Mouse (Mus musculus) C2C12 (cell line): ENCODE measurements around the gene Mgll. TPM values are rescaled to one million over a fixed set of nuclear protein-coding genes. Genes with fewer than 3 reads are reported as not detected.

Experiments
- H3K27me3 ChIP-seq: one replicate; pipeline ENCODE4 v1.6.1; 2011; ENCODE audit not compliant: control insufficient read depth, insufficient read depth, insufficient read length
- H3K36me3 ChIP-seq: one replicate; pipeline ENCODE4 v1.6.1; 2011; ENCODE audit not compliant: control insufficient read depth, insufficient read depth
- H3K4me3 ChIP-seq: one replicate; pipeline ENCODE4 v1.5.1; 2011; ENCODE audit warnings: mild to moderate bottlenecking, control low read depth; ENCODE audit not compliant: poor library complexity, insufficient read depth, severe bottlenecking
- H3K79me2 ChIP-seq: one replicate; pipeline ENCODE4 v1.6.1; 2011; ENCODE audit not compliant: control insufficient read depth, insufficient read depth
- H3K79me3 ChIP-seq: one replicate; pipeline ENCODE4 v1.6.1; 2011; ENCODE audit warnings: low read depth, control low read depth
- H3ac ChIP-seq: one replicate; pipeline ENCODE3; 2011; ENCODE audit warnings: low read depth; ENCODE audit not compliant: control insufficient read depth, insufficient read length
- CEBPB ChIP-seq: IDR thresholded peaks from one replicate; pipeline ENCODE4 v1.6.1; 2011; ENCODE audit warnings: low read depth, mild to moderate bottlenecking, control low read depth, moderate library complexity
- CTCF ChIP-seq: IDR thresholded peaks from one replicate; pipeline ENCODE4 v1.5.1; 2011; ENCODE audit not compliant: control insufficient read depth, insufficient read depth, insufficient read length
- FOSL1 ChIP-seq: IDR thresholded peaks from one replicate; pipeline ENCODE4 v1.8.0; 2011; ENCODE audit warnings: mild to moderate bottlenecking, low read length; ENCODE audit not compliant: poor library complexity, insufficient read depth, severe bottlenecking
- MAX ChIP-seq: IDR thresholded peaks from one replicate; pipeline ENCODE4 v1.6.1; 2011; ENCODE audit warnings: mild to moderate bottlenecking, control low read depth
- MYOD1 ChIP-seq: IDR thresholded peaks from one replicate; pipeline ENCODE4 v1.6.1; 2011; ENCODE audit warnings: low read depth; ENCODE audit not compliant: control insufficient read depth, insufficient read length
- MYOG ChIP-seq: IDR thresholded peaks from one replicate; pipeline ENCODE4 v1.6.1; 2011; ENCODE audit not compliant: control insufficient read depth, insufficient read length; ENCODE audit errors: extremely low read depth
- USF1 ChIP-seq: IDR thresholded peaks from one replicate; pipeline ENCODE4 v1.6.1; 2011; ENCODE audit warnings: low read depth, mild to moderate bottlenecking, control low read depth, moderate library complexity
- polyA plus RNA-seq: library from polyadenylated mRNA; unstranded; fragments of >200 nt; fragmentation: generic; extraction: Trizol; gene quantifications from one replicate; pipeline ENCODE4 v1.2.1, GENCODE M21; 2012; ENCODE audit warnings: missing spikeins

Mgll gene
- polyA plus RNA-seq, 1 experiment = 1.3 TPM

- peaks cover 12% of the 10 kb centered on the region for H3K27me3 ChIP-seq
- no peaks in the 10 kb centered on the region for H3K36me3 ChIP-seq
- H3ac ChIP-seq = no peak overlapping the region
- no peaks in the 10 kb centered on the region for H3K79me3 ChIP-seq
- no peak for TF ChIP-seq MYOG
- no peak for TF ChIP-seq USF1
- no peak overlapping the region for H3K4me3 ChIP-seq
- no peaks in the 10 kb centered on the region for H3K79me2 ChIP-seq
Measured at GRCm38 (mm10) chr6:88820853-88821252, 96.6 kb downstream of the Mgll start.

GRCm38 (mm10) chr6:88821294-88821693 lies 97.1 kb downstream of the Mgll start:
- H3K27me3 ChIP-seq = peaks cover 12% of the 10 kb centered on the region
- no peak for TF ChIP-seq CTCF
- TF ChIP-seq USF1 = peak; percentile 3
- H3K79me2 ChIP-seq = no peaks in the 10 kb centered on the region
- H3ac ChIP-seq = no peak overlapping the region
- H3K36me3 ChIP-seq = no peaks in the 10 kb centered on the region
- H3K4me3 ChIP-seq = no peak overlapping the region
- H3K79me3 ChIP-seq = no peaks in the 10 kb centered on the region

GRCm38 (mm10) chr6:88821901-88822300 lies 97.7 kb downstream of the Mgll start:
- Histone ChIP-seq H3K27me3 (peaks cover 12% of the 10 kb centered on the region), H3K79me2 (no peaks in the 10 kb centered on the region), H3K36me3 (no peaks in the 10 kb centered on the region), H3ac (no peak overlapping the region), H3K79me3 (no peaks in the 10 kb centered on the region), H3K4me3 (no peak overlapping the region)
- TF ChIP-seq USF1 = no peak
- no peak for TF ChIP-seq FOSL1
- no peak for TF ChIP-seq MYOG
- TF ChIP-seq MYOD1 = no peak
- TF ChIP-seq MAX = no peak
- no peak for TF ChIP-seq CEBPB
- TF ChIP-seq CTCF = no peak

- Histone ChIP-seq H3ac (no peak overlapping the region), H3K4me3 (no peak overlapping the region), H3K79me3 (no peaks in the 10 kb centered on the region), H3K79me2 (no peaks in the 10 kb centered on the region), H3K36me3 (no peaks in the 10 kb centered on the region), H3K27me3 (peaks cover 12% of the 10 kb centered on the region)
- TF ChIP-seq CTCF = no peak
- no peak for TF ChIP-seq MYOD1
- TF ChIP-seq CEBPB = no peak
- no peak for TF ChIP-seq USF1
- TF ChIP-seq FOSL1 = no peak
- no peak for TF ChIP-seq MAX
- TF ChIP-seq MYOG = no peak
Measured at GRCm38 (mm10) chr6:88824183-88824582, 100.0 kb downstream of the Mgll start.

GRCm38 (mm10) chr6:88826088-88826487 lies 101.9 kb downstream of the Mgll start:
- TF ChIP-seq CTCF = no peak
- H3ac ChIP-seq = no peak overlapping the region
- no peaks in the 10 kb centered on the region for H3K79me2 ChIP-seq
- H3K27me3 ChIP-seq = peaks cover 12% of the 10 kb centered on the region
- no peaks in the 10 kb centered on the region for H3K79me3 ChIP-seq
- no peaks in the 10 kb centered on the region for H3K36me3 ChIP-seq
- H3K4me3 ChIP-seq = no peak overlapping the region

- Histone ChIP-seq H3K36me3 (no peaks in the 10 kb centered on the region), H3K4me3 (no peak overlapping the region), H3K79me3 (no peaks in the 10 kb centered on the region), H3ac (no peak overlapping the region), H3K79me2 (no peaks in the 10 kb centered on the region), H3K27me3 (peaks cover 12% of the 10 kb centered on the region)
- TF ChIP-seq MYOD1 (no peak), CTCF (peak; percentile 41)
Measured at GRCm38 (mm10) chr6:88826545-88826944, 102.3 kb downstream of the Mgll start.

- no peaks in the 10 kb centered on the region for H3K79me2 ChIP-seq
- no peaks in the 10 kb centered on the region for H3K36me3 ChIP-seq
- H3ac ChIP-seq = no peak overlapping the region
- peaks cover 12% of the 10 kb centered on the region for H3K27me3 ChIP-seq
- TF ChIP-seq MYOG = no peak
- TF ChIP-seq USF1 = no peak
- TF ChIP-seq CEBPB = no peak
- no peak for TF ChIP-seq CTCF
- no peak for TF ChIP-seq FOSL1
- TF ChIP-seq MYOD1 = no peak
- TF ChIP-seq MAX = no peak
- H3K79me3 ChIP-seq = no peaks in the 10 kb centered on the region
- H3K4me3 ChIP-seq = no peak overlapping the region
Measured at GRCm38 (mm10) chr6:88826965-88827364, 102.8 kb downstream of the Mgll start.
